Mouse (Mus musculus): Measurements from ENCODE around the gene Gm20547.

DNA sequence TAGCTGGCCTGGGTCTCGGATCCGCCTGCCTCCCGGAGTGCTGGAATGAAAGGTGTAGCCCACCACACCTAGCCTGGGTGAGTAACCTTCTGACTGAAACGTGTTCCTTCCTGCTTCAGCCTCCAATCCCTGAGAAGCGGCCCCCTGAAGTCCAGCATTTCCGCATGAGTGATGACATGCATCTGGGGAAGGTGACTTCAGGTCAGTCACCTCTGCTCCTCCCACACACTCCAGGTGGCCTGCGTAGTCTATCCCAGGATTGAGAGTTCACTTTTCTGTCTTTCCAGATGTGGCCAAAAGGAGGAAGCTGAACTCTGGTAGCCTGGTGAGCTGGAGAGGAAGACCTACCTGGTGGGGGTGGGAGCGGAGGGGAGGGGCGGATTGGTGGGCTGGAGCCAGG lies 21.1 kb upstream of the Gm20547 start:
- TF ChIP-seq CTCF (IDR thresholded peaks at IDR 0.05; ENCODE audit: control insufficient read depth, insufficient read depth, insufficient replicate concordance, low read depth, low read length) (no peak), POLR2A (IDR thresholded peaks at IDR 0.05; ENCODE audit: control insufficient read depth, low read depth, low read length) (no peak)

Data from testis, adult 2 months (tissue).